ENCODE assay signal across 25 mouse cellular contexts in genomic region chrX:134564326-134564725, GRCm38 (mm10). TPM values are rescaled to one million over a fixed set of nuclear protein-coding genes. Genes with fewer than 3 reads are reported as not detected.
DNase-seq lines count a peak whose midpoint lies in the region; ATAC-seq and TF ChIP-seq lines count a peak whose summit lies in the region.
"Had no signal": no experiment of that assay in that cellular context is flagged by ENCODE, and none has a peak within 500 bp of the region (broad histone marks: within the 10 kb centered on the region; RNA-seq: fewer than 3 reads in every experiment).

No protein-coding gene starts in this region.

- peak; percentile 33 to 37 for DNase-seq in B cell, adult 2 months
- DNase-seq in MEL-GATA-1-ER (ENCODE audit: extremely low read depth, low read depth), result peak; percentile 95
- DNase-seq in right cerebral cortex, postnatal 25 days, result no peak
- DNase-seq in kidney, adult 2 months, result no peak
- DNase-seq: adrenal gland, postnatal 25 days; cerebellum, adult 11 months; cerebellum, adult 9-11 months; heart, postnatal 10 days; kidney, postnatal 4 days; lung, postnatal 4 days; spleen, adult 18-20 months; thymus, postnatal 14 days had no signal

- H3K27ac ChIP-seq in liver, embryonic 16.5 days (ENCODE audit: low read length), result no peak overlapping the region
- H3K27ac ChIP-seq in hindbrain, embryonic 12.5 days, result no peak overlapping the region
- H3K27ac ChIP-seq in kidney, adult 2 months (ENCODE audit: insufficient read depth, low read depth, low read length), result no peak overlapping the region
- H3K27ac ChIP-seq: forebrain, embryonic 10.5 days; hindbrain, embryonic 10.5 days; hindbrain, postnatal 0 days; kidney, embryonic 15.5 days; limb, embryonic 15.5 days; lung, embryonic 15.5 days; midbrain, embryonic 13.5 days had no signal

- no peaks in the 10 kb centered on the region for H3K9me3 ChIP-seq in liver, embryonic 16.5 days (replicated peaks; ENCODE audit: control insufficient read depth, low read length)
- H3K9me3 ChIP-seq in hindbrain, embryonic 12.5 days (replicated peaks), result no peaks in the 10 kb centered on the region
- H3K9me3 ChIP-seq: forebrain, embryonic 10.5 days; heart, embryonic 12.5 days; hindbrain, embryonic 10.5 days; kidney, embryonic 15.5 days; limb, embryonic 15.5 days; lung, embryonic 15.5 days; midbrain, embryonic 13.5 days had no signal

- H3K4me1 ChIP-seq in liver, embryonic 16.5 days (ENCODE audit: control insufficient read depth, low read depth, low read length), result no peaks in the 10 kb centered on the region
- H3K4me1 ChIP-seq in hindbrain, embryonic 12.5 days, result no peaks in the 10 kb centered on the region
- H3K4me1 ChIP-seq in kidney, adult 2 months (ENCODE audit: control insufficient read depth, insufficient read depth, low read length), result no peaks in the 10 kb centered on the region
- H3K4me1 ChIP-seq: forebrain, embryonic 10.5 days; heart, embryonic 12.5 days; hindbrain, embryonic 10.5 days; kidney, embryonic 15.5 days; limb, embryonic 15.5 days; lung, embryonic 15.5 days; midbrain, embryonic 13.5 days had no signal

- no peaks in the 10 kb centered on the region for H3K36me3 ChIP-seq in liver, embryonic 16.5 days (ENCODE audit: control insufficient read depth, insufficient read depth)
- H3K36me3 ChIP-seq in hindbrain, embryonic 12.5 days, result no peaks in the 10 kb centered on the region
- no peaks in the 10 kb centered on the region for H3K36me3 ChIP-seq in kidney, adult 2 months (ENCODE audit: control insufficient read depth, insufficient read depth, low read length)
- H3K36me3 ChIP-seq: forebrain, embryonic 10.5 days; heart, embryonic 12.5 days; hindbrain, embryonic 10.5 days; kidney, embryonic 15.5 days; limb, embryonic 15.5 days; lung, embryonic 15.5 days; midbrain, embryonic 13.5 days had no signal

- TF ChIP-seq CTCF in kidney, adult 2 months (conservative IDR thresholded peaks at IDR 0.05; ENCODE audit: insufficient read depth, insufficient read length, low read depth, low read length), result no peak

- no peaks in the 10 kb centered on the region for H3K27me3 ChIP-seq in liver, embryonic 16.5 days (ENCODE audit: control insufficient read depth, insufficient read depth, low read depth, low read length)
- no peaks in the 10 kb centered on the region for H3K27me3 ChIP-seq in hindbrain, embryonic 12.5 days
- no peaks in the 10 kb centered on the region for H3K27me3 ChIP-seq in kidney, adult 2 months (replicated peaks; ENCODE audit: control insufficient read depth, insufficient read depth, low read length)
- H3K27me3 ChIP-seq: heart, embryonic 12.5 days; limb, embryonic 15.5 days; lung, embryonic 15.5 days; midbrain, embryonic 13.5 days had no signal

- H3K9ac ChIP-seq in liver, embryonic 16.5 days (ENCODE audit: low read depth, low read length), result no peak overlapping the region
- H3K9ac ChIP-seq in hindbrain, embryonic 12.5 days, result no peak overlapping the region
- H3K9ac ChIP-seq: heart, embryonic 12.5 days; kidney, embryonic 15.5 days; limb, embryonic 15.5 days; lung, embryonic 15.5 days; midbrain, embryonic 13.5 days had no signal

- 0 out of 2 replicates have a peak, but pooled peaks have one; percentile 13 for ATAC-seq in liver, embryonic 16.5 days (ENCODE audit: low read depth)
- peak; percentile 59; the same call in 1 of the 2 replicates for ATAC-seq in megakaryocyte-erythroid progenitor cell, adult 5-6 weeks (replicated peaks; ENCODE audit: low FRiP score, low TSS enrichment, poor library complexity, severe bottlenecking)
- no peak for ATAC-seq in hindbrain, embryonic 12.5 days (ENCODE audit: low FRiP score)
- ATAC-seq: hindbrain, postnatal 0 days; intestine, embryonic 16.5 days; midbrain, embryonic 13.5 days had no signal

- TF ChIP-seq POLR2A in kidney, adult 2 months (IDR thresholded peaks at IDR 0.05; ENCODE audit: low read depth, low read length), result no peak

- no peak overlapping the region for H3K4me2 ChIP-seq in liver, embryonic 16.5 days (ENCODE audit: low read depth, low read length)
- H3K4me2 ChIP-seq in hindbrain, embryonic 12.5 days (replicated peaks), result no peak overlapping the region
- H3K4me2 ChIP-seq: heart, embryonic 12.5 days; kidney, embryonic 15.5 days; limb, embryonic 15.5 days; lung, embryonic 15.5 days; midbrain, embryonic 13.5 days had no signal

- WGBS in liver, embryonic 16.5 days (ENCODE audit: insufficient replicate concordance), result 34% methylated on average over 4 of the region's 4 CpGs
- WGBS in hindbrain, embryonic 12.5 days, result 89% methylated on average over 4 of the region's 4 CpGs
- WGBS in kidney, adult 2 months, result 65% methylated on average over 4 of the region's 4 CpGs

- no peak overlapping the region for H3K4me3 ChIP-seq in liver, embryonic 16.5 days (ENCODE audit: low read depth, low read length)
- no peak overlapping the region for H3K4me3 ChIP-seq in hindbrain, embryonic 12.5 days
- no peak overlapping the region for H3K4me3 ChIP-seq in kidney, adult 2 months (ENCODE audit: insufficient read depth, low read depth, low read length)
- H3K4me3 ChIP-seq: forebrain, embryonic 10.5 days; heart, embryonic 12.5 days; hindbrain, embryonic 10.5 days; kidney, embryonic 15.5 days; limb, embryonic 15.5 days; lung, embryonic 15.5 days; midbrain, embryonic 13.5 days had no signal

RNA-seq across cellular contexts. Expression of gene Btk, which starts 19.0 kb away (rescaled TPM):
- polyA plus RNA-seq in liver, embryonic 16.5 days (2015; fragmentation: Nextera tagmentation; extraction: Ambion mirVana), result 14.4 and 14.8 TPM in 2 replicates
- total RNA-seq in megakaryocyte-erythroid progenitor cell, adult 5-6 weeks (2014; fragmentation: Nextera tagmentation), result 52.5 and 52.7 TPM in 2 replicates
- total RNA-seq in megakaryocyte-erythroid progenitor cell, adult 5-6 weeks (2017), result 116 and 120 TPM in 2 replicates
- 0.76 and 0.85 TPM in 2 replicates for polyA plus RNA-seq in hindbrain, embryonic 12.5 days (2016; fragmentation: Nextera tagmentation; extraction: Ambion mirVana)
- polyA plus RNA-seq in kidney, adult 2 months (2012; rRNA removed), result 0.29 and 0.70 TPM in 2 replicates
- polyA plus RNA-seq: C2C12 had no signal

RNA-seq across cellular contexts. Expression of gene Rpl36a, which starts 21.1 kb away (rescaled TPM):
- polyA plus RNA-seq in liver, embryonic 16.5 days (2015; fragmentation: Nextera tagmentation; extraction: Ambion mirVana), result 216 and 255 TPM in 2 replicates
- 2,126 and 2,307 TPM in 2 replicates for total RNA-seq in megakaryocyte-erythroid progenitor cell, adult 5-6 weeks (2014; fragmentation: Nextera tagmentation)
- 7,427 and 9,426 TPM in 2 replicates for total RNA-seq in megakaryocyte-erythroid progenitor cell, adult 5-6 weeks (2017)
- polyA plus RNA-seq in hindbrain, embryonic 12.5 days (2016; fragmentation: Nextera tagmentation; extraction: Ambion mirVana), result 236 and 276 TPM in 2 replicates
- polyA plus RNA-seq in kidney, adult 2 months (2012; rRNA removed), result 142 and 219 TPM in 2 replicates

RNA-seq across cellular contexts. Expression of gene Timm8a1, which starts 22.7 kb away (rescaled TPM):
- polyA plus RNA-seq in liver, embryonic 16.5 days (2015; fragmentation: Nextera tagmentation; extraction: Ambion mirVana), result 62.2 and 65.2 TPM in 2 replicates
- 123 and 148 TPM in 2 replicates for total RNA-seq in megakaryocyte-erythroid progenitor cell, adult 5-6 weeks (2014; fragmentation: Nextera tagmentation)
- total RNA-seq in megakaryocyte-erythroid progenitor cell, adult 5-6 weeks (2017), result 214 and 241 TPM in 2 replicates
- 41.9 and 49.2 TPM in 2 replicates for polyA plus RNA-seq in hindbrain, embryonic 12.5 days (2016; fragmentation: Nextera tagmentation; extraction: Ambion mirVana)
- 2.5 and 4.9 TPM in 2 replicates for polyA plus RNA-seq in kidney, adult 2 months (2012; rRNA removed)

RNA-seq across cellular contexts. Expression of gene Gla, which starts 36.6 kb away (rescaled TPM):
- polyA plus RNA-seq in liver, embryonic 16.5 days (2015; fragmentation: Nextera tagmentation; extraction: Ambion mirVana), result 3.6 and 4.5 TPM in 2 replicates
- total RNA-seq in megakaryocyte-erythroid progenitor cell, adult 5-6 weeks (2014; fragmentation: Nextera tagmentation), result 0.87 and 2.3 TPM in 2 replicates
- 5.5 and 6.1 TPM in 2 replicates for total RNA-seq in megakaryocyte-erythroid progenitor cell, adult 5-6 weeks (2017)
- polyA plus RNA-seq in hindbrain, embryonic 12.5 days (2016; fragmentation: Nextera tagmentation; extraction: Ambion mirVana), result 3.7 and 4.8 TPM in 2 replicates
- 2.0 and 2.7 TPM in 2 replicates for polyA plus RNA-seq in kidney, adult 2 months (2012; rRNA removed)

RNA-seq across cellular contexts. Expression of gene Hnrnph2, which starts 36.7 kb away (rescaled TPM):
- 66.4 and 79.1 TPM in 2 replicates for polyA plus RNA-seq in liver, embryonic 16.5 days (2015; fragmentation: Nextera tagmentation; extraction: Ambion mirVana)
- 77.3 and 79.5 TPM in 2 replicates for total RNA-seq in megakaryocyte-erythroid progenitor cell, adult 5-6 weeks (2014; fragmentation: Nextera tagmentation)
- 145 and 188 TPM in 2 replicates for total RNA-seq in megakaryocyte-erythroid progenitor cell, adult 5-6 weeks (2017)
- 177 and 186 TPM in 2 replicates for polyA plus RNA-seq in hindbrain, embryonic 12.5 days (2016; fragmentation: Nextera tagmentation; extraction: Ambion mirVana)
- polyA plus RNA-seq in kidney, adult 2 months (2012; rRNA removed), result 11.8 and 20.5 TPM in 2 replicates

Comparison
In these comparisons a context has a peak if more than half of its experiments do, and no peak if none do; other contexts are left out.
1. DNase-seq: peak in B cell, adult 2 months (2 of 2) and MEL-GATA-1-ER (single experiment); none in right cerebral cortex, postnatal 25 days (single experiment) and kidney, adult 2 months (single experiment).